In the genomic region with DNA sequence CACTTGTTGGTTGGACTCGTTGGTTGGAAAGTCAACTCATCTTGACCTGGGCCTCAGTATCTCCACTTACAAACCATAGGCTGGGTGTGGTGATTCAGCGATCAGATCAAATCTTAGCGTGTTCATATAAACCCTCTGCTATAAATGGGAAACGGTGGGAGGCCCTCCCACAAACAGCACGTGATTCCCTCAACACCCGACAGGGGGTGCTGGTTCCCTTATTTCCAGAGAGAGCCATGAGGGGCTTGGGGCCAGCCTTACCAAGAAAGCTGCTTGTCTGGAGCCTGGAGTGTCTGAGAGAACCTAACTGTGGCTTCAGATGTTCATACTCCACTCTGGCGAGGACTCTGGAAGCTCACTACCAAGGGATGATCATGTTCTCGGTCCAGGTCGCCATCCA, we compare ENCODE assay signal across 11 mouse cellular contexts.
A peak's percentile ranks its signal among the peaks of the same experiment; 100 is the strongest.
DNase-seq lines count a peak whose midpoint lies in the region; ATAC-seq lines count a peak whose summit lies in the region.
"Had no signal": no experiment of that assay in that cellular context is flagged by ENCODE, and none has a peak within 500 bp of the region (broad histone marks: within the 10 kb centered on the region; RNA-seq: fewer than 3 reads in every experiment).

No protein-coding gene starts in this region.

- peaks cover 6% of the 10 kb centered on the region; the same call in 1 of the 2 replicates for H3K9me3 ChIP-seq in hindbrain, embryonic 10.5 days
- no peaks in the 10 kb centered on the region for H3K9me3 ChIP-seq in hindbrain, embryonic 14.5 days (ENCODE audit: control insufficient read depth, low read length)
- H3K9me3 ChIP-seq: embryonic facial prominence, embryonic 15.5 days; hindbrain, embryonic 15.5 days had no signal

- no peak overlapping the region for H3K27ac ChIP-seq in hindbrain, embryonic 10.5 days
- no peak overlapping the region for H3K27ac ChIP-seq in hindbrain, embryonic 14.5 days
- H3K27ac ChIP-seq: embryonic facial prominence, embryonic 15.5 days; hindbrain, embryonic 15.5 days; macrophage had no signal

- 71% methylated on average over 9 of the region's 9 CpGs for WGBS in hindbrain, embryonic 10.5 days
- WGBS in hindbrain, embryonic 14.5 days, result 74% methylated on average over 9 of the region's 9 CpGs

- no peak for ATAC-seq in hindbrain, embryonic 14.5 days (ENCODE audit: low FRiP score)

- H3K4me3 ChIP-seq in hindbrain, embryonic 10.5 days, result no peak overlapping the region
- H3K4me3 ChIP-seq in hindbrain, embryonic 14.5 days (replicated peaks; ENCODE audit: low read length), result no peak overlapping the region
- H3K4me3 ChIP-seq: embryonic facial prominence, embryonic 15.5 days; hindbrain, embryonic 15.5 days had no signal

- intact Hi-C loops in left cerebral cortex, postnatal 4 days (cut with DNase I), result no loop called here

- H3K4me1 ChIP-seq in hindbrain, embryonic 10.5 days (replicated peaks), result peaks cover 11% of the 10 kb centered on the region; the same call in 1 of the 2 replicates
- 0 out of 2 replicates have a peak, but pooled peaks cover 1% of the 10 kb centered on the region for H3K4me1 ChIP-seq in hindbrain, embryonic 14.5 days (replicated peaks; ENCODE audit: control insufficient read depth, insufficient read depth, low read length)

- peak; percentile 18 for DNase-seq in adrenal gland, postnatal 10 days
- DNase-seq in adrenal gland, postnatal 36 days, result no peak
- peak; percentile 24 for DNase-seq in hindbrain, embryonic 10.5 days (ENCODE audit: low spot score)
- DNase-seq in hindbrain, embryonic 14.5 days (ENCODE audit: low spot score), result no peak
- DNase-seq in left cerebral cortex, postnatal 4 days, result peak; percentile 64
- DNase-seq in left cerebral cortex, adult 9 months (ENCODE audit: low spot score in 2 of 2), result no peak
- peak; percentile 19 for DNase-seq in thymus, postnatal 25 days
- DNase-seq in thymus, postnatal 0 days (ENCODE audit: low spot score), result no peak

- no peaks in the 10 kb centered on the region for H3K36me3 ChIP-seq in hindbrain, embryonic 10.5 days
- no peaks in the 10 kb centered on the region for H3K36me3 ChIP-seq in hindbrain, embryonic 14.5 days (replicated peaks; ENCODE audit: control insufficient read depth, insufficient read depth)
- H3K36me3 ChIP-seq: embryonic facial prominence, embryonic 15.5 days; hindbrain, embryonic 15.5 days had no signal

- no peak overlapping the region for H3K9ac ChIP-seq in hindbrain, embryonic 14.5 days
- H3K9ac ChIP-seq: embryonic facial prominence, embryonic 15.5 days; hindbrain, embryonic 15.5 days had no signal

- no peaks in the 10 kb centered on the region for H3K27me3 ChIP-seq in hindbrain, embryonic 10.5 days (ENCODE audit: insufficient read depth, poor library complexity, severe bottlenecking)
- no peaks in the 10 kb centered on the region for H3K27me3 ChIP-seq in hindbrain, embryonic 14.5 days (ENCODE audit: control insufficient read depth, insufficient read depth, low read length)
- H3K27me3 ChIP-seq: hindbrain, embryonic 15.5 days had no signal

- H3K4me2 ChIP-seq in hindbrain, embryonic 14.5 days (replicated peaks), result no peak overlapping the region
- H3K4me2 ChIP-seq: embryonic facial prominence, embryonic 15.5 days; hindbrain, embryonic 15.5 days had no signal

Comparison
In these comparisons a context has a peak if more than half of its experiments do, and no peak if none do; other contexts are left out.
1. DNase-seq: peak in adrenal gland, postnatal 10 days (single experiment), hindbrain, embryonic 10.5 days (single experiment), left cerebral cortex, postnatal 4 days (single experiment) and thymus, postnatal 25 days (single experiment); none in adrenal gland, postnatal 36 days (0 of 2), hindbrain, embryonic 14.5 days (single experiment), left cerebral cortex, adult 9 months (0 of 2) and thymus, postnatal 0 days (single experiment).